Mouse (Mus musculus) cerebellum, postnatal 4 days (tissue): ENCODE measurements around the gene Olfr963.
"Not testable (repeated sequence)": the region's sequence is repeated elsewhere in the genome, so short reads cannot be mapped to it uniquely, and the experiment has no call there.

Experiments
- DNase-seq, 2 experiments: peaks; one replicate each; pipeline ENCODE4 v3.0.0; 2022; ENCODE audit warnings: low spot score in 2 of 2, mixed read lengths in 1 of 2

Olfr963 gene

DNA sequence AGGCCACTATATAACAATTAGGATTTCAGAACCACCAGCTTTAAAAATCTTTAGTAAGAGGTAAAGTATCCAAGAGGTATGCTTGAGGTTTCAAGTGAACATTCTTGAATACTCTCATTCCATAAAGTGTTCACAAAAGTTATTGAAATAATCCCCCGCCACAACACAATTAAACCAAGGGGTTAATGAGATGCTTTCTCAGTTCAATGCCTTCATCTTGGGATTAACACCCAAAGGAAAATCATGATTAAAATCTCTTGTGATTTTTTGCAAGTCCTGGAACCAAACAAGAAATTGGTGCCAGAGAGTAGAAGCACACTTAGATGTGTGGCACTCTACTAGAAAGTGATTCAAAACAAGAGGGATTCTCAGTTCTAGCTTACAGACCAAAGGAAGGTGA, at the start of gene Olfr963:
Olfr963 (plus strand) TSS at position 301 of the 400 bp plus-strand sequence.
- no peak for DNase-seq

GRCm38 (mm10) chr9:39621073-39621472, 45.9 kb upstream of the Olfr963 start, which contains the start of gene Olfr960:
Olfr960 (plus strand) TSS chr9:39621373.
- DNase-seq = no peak

DNA sequence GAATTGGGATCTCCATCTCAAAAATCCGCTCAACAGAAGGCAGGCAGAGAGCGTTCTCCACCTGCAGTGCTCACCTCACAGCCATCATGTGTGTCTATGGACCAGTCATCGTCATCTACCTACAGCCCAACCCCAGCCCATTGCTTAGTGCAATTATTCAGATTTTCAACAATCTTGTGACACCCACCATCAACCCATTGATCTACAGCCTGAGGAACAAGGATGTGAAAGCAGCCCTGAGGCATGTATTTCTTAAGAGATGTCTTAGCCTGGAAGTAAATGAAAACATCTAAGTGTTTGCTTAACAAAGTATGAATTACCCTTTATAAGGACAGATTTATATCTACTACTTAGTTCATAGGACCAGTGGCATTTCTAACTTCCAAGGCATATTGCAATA, 43.2 kb upstream of the Olfr963 start:
- no peak for DNase-seq

- DNase-seq = no peak
Measured at GRCm38 (mm10) chr9:39624711-39625110, 42.3 kb upstream of the Olfr963 start.

DNA sequence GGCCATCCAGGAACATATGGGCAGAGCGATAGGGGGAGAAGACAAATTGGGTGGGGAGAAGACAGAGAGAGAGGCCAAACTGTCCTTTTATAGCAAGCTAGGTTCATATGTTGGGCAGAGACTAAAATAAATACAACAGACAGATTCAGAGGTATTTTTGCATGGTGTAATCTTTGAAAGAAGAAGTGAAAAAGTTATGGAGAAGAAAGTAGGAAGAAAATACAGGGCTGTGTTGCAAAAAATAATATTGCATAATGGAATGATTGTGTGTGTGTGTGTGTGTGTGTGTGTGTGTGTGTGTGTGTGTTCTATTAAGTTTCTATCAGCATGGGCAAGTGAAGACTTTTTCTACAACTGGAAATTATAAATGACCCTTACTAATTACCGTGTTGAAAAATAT, 37.9 kb upstream of the Olfr963 start:
- no peak for DNase-seq

DNA sequence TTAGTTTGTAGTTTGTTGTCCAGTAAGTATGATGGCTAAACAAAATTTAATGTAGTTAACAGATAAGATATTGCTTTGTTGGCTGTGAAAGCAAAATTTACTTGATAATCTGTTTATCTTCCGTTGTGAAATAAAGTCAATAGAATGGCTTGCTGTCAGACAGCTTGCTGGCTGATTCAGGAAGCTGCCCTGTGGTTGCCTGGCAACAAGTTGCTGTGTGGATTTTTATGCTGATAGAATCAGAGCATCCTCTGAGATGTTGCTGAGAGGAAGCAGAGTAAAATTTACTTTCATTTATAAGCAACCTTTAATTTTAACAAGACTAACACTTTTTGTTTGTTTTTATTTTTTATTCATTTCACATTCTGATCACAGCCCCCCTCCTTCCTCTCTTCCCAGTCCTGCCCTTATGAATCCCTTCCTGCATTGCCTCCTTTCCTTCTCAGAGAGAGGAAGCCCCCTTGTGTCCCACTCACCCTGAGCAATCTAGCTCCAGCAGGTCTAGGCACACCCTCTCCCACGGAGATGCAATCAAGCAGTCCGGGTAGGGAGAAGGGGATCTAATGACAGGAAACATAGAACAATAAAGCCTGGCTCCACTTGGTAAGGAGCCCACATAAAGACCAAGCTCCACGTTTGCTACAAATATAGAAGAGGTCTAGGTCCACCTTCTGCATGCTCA, 33.0 kb upstream of the Olfr963 start:
- DNase-seq = no peak

GRCm38 (mm10) chr9:39644785-39645184, 22.2 kb upstream of the Olfr963 start, which contains the start of gene Olfr961:
Olfr961 (plus strand) TSS chr9:39645085.
- DNase-seq = no peak

GRCm38 (mm10) chr9:39647382-39647781, 19.6 kb upstream of the Olfr963 start:
- no peak for DNase-seq

- DNase-seq = no peak
Measured at GRCm38 (mm10) chr9:39654756-39655396, 12.1 kb upstream of the Olfr963 start.

GRCm38 (mm10) chr9:39669723-39670122, 2.7 kb downstream of the Olfr963 start:
- no peak for DNase-seq

GRCm38 (mm10) chr9:39674820-39675219, 7.8 kb downstream of the Olfr963 start:
- DNase-seq = no peak

DNA sequence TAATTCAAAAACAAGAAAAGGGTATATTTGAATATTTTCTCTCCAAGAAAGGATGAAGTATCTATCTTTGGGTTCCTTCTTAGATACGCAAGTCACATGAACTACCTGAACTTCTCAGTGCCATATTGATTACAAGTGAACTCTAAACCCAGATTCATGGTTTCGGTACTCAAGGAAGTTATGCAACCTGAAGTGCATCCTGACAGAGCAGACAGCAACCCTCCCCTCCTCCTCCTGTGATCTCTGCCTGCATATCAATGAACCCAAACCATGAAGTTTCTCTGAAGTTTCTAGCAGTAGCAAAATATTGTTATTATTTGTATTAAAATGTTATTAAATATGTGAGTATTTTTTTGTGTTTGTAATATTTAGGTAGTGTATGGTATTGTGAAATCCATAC, 11.6 kb downstream of the Olfr963 start:
- no peak for DNase-seq

- DNase-seq = no peak
Measured at GRCm38 (mm10) chr9:39679280-39679679, 12.3 kb downstream of the Olfr963 start.

- DNase-seq = not testable (repeated sequence)
Measured at GRCm38 (mm10) chr9:39701123-39701522, 34.1 kb downstream of the Olfr963 start.

DNA sequence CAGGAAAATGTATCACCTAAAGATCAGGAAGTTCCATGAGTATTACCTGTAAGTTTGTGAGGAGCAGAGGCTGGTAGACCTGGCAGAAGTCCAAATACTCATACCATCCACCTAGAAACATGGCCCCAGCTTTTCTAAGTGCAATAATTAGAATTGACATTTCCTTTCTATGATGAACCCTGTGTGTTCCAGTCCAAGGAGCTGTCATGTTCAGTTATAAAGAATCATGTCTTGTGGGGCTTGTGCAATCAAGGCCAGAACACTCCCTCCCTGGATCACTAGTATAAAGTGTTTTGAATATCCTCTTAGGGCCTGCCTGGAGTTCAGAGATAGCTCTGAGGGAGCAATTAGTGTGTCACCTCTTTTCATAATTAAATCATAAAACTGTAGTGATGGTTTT, 40.0 kb downstream of the Olfr963 start, which contains the start of gene Olfr149:
Olfr149 (minus strand) TSS at position 101 of the 400 bp plus-strand sequence.
- no peak for DNase-seq

GRCm38 (mm10) chr9:39708958-39709357, 42.0 kb downstream of the Olfr963 start:
- peak in 1 of 2 experiments; percentile 11 for DNase-seq

DNA sequence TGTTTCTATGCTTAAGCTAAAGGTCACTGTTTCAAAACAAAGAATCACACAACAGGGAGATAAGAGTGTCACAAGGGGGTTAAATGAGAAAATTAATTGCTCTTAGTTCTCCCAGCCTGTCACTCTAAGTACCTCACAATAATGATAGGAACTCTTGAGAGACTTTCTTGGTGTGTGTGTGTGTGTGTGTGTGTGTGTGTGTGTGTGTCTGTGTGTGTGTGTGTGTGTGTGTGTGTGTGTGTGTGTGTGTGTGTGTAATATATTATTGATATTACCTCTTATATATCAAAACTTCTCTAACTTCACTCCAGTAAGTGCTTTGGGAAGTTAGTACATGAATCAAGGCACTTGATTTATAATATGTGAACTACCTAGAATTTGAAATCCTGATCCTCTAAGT, 44.0 kb downstream of the Olfr963 start, which contains the start of gene Olfr965:
Olfr965 (plus strand) TSS at position 301 of the 400 bp plus-strand sequence.
- no peak for DNase-seq
